Mouse (Mus musculus): ENCODE measurements at regions not wholly inside any gene's neighbourhood (a gene's known extent, or its start where the extent isn't known, plus 50 kb on each side); places are given as distances from the start of the nearest gene placed in this dataset.

GRCm38 (mm10) chr8:92735646-92736045, 61.6 kb downstream of the Irx6 start:
- TF ChIP-seq MYOG (IDR thresholded peaks at IDR 0.05; ENCODE audit: control insufficient read depth in 1 of 3, insufficient read depth in 1 of 3, insufficient read length in 2 of 3, low read depth in 2 of 3) = no peak
- no peak for TF ChIP-seq POLR2A (IDR thresholded peaks at IDR 0.05; ENCODE audit: insufficient read length, low read depth)
- no peak for TF ChIP-seq TCF12 (IDR thresholded peaks at IDR 0.05; ENCODE audit: insufficient read depth, poor library complexity, severe bottlenecking)
- TF ChIP-seq MAX (IDR thresholded peaks at IDR 0.05; ENCODE audit: low read depth) = no peak

Data from myocyte (in vitro differentiated cells).